Mouse (Mus musculus) adrenal gland, postnatal 25 days (tissue): Measurements from ENCODE around the gene Map3k6. TPM values are rescaled to one million over a fixed set of nuclear protein-coding genes. Genes with fewer than 3 reads are reported as not detected.

Experiments
- DNase-seq: peaks from one replicate; pipeline ENCODE4 v3.0.0; 2021; ENCODE audit warnings: mixed read lengths
- microRNA-seq, 2 experiments: library from miRNA; unstranded; fragments of <30 nt; microRNA quantifications; one replicate each; pipeline ENCODE4 v1.2.0; 2021
- total RNA-seq: library from RNA; stranded (reverse); gene quantifications from 2 replicates; pipeline ENCODE4 v1.2.3, GENCODE M21; 2021

The Map3k6 gene
- total RNA-seq, 1 experiment from 2014 or later: 15.7 TPM

DNA sequence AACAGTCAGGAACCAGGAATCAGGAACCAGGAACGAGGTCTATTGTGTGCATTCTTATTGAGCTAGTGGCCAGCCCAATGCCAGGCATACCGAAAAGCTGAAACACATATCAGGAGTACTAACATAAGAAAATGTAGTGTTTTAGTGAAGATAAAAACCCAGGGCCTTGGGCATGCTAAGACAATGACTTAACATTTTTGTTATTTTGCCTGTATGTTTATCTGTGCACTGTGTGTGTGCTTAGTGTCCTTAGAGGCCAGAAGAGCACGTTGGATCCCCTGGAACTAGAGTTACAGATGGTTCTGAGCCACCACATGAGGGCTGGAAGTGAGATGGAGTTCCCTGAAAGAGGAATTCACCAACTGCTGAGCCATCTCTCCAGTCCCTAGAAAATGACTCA is 44.7 kb downstream of the Map3k6 start:
- no peak for DNase-seq

GRCm38 (mm10) chr4:133285950-133286349 is 45.3 kb downstream of the Map3k6 start:
- DNase-seq: no peak

GRCm38 (mm10) chr4:133286476-133287077 is 46.0 kb downstream of the Map3k6 start:
- DNase-seq: no peak

GRCm38 (mm10) chr4:133291255-133291654 is 50.6 kb downstream of the Map3k6 start:
- no peak for DNase-seq

DNA sequence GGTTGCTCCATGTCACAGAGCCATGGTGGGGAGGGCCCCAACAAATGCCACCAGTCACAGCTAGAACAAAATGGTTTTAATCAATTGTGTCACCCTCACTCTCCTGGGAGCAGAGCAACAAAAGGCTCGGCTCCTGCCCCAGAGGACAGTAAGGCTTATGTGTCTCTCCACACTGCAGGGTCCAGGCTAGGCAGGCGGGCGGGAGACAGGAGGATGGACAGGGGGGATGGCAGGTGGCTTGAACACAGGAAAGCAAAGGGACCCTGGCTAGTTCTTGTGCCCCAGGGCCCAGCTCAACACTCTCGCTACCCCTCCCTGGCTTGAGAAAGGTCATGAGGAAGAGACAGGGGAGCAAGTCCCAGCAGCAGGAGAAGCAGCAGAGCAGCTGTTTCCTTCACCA is 51.8 kb downstream of the Map3k6 start:
- no peak for DNase-seq

DNA sequence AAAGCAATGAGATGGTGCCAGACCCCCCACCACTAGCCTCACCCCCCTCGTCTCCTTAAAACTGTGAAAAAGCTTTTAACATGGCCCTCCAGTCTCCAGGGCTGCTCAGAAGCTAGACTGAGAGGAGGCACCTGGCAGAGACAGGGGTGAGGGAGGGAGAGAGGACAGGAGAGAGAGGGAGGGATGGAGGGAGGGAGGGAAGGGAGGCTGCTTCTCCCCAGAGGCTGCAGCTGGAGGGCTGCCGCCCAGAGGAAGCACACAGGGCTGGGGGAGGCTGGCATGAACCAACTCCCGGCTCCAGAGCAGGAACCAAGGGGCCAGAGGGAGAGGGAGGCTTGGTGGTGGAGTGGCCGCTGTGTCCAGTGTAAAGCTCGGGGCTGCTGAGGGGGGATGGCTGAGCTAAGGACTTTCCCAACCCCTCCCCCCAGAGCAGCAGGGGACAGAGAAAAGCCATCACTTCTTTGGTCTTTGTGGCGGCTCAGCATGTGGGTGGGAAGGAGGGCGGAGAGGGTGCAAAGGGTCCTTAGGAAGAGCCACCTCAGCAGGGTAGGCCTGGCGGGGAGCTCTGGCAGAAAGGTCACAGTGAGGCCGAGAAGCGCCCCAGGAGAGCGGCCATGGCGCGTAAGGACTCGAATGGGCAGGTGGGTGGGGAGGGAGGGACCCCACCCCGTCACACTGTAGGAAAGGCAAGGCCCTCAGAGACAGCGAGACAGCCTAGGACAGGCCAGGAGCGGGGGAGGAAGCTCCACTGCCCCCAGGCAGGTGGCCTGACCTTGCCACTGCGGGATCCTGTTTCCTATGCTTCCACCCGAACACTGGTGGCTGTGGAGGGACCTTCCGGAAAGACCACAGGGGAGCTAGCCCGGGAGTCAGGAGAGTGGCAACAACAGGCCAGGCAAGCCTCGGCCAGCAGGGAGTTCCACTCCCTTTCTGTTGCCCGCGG is 52.6 kb downstream of the Map3k6 start:
- DNase-seq: no peak

GRCm38 (mm10) chr4:133294084-133294483 is 53.5 kb downstream of the Map3k6 start:
- DNase-seq: no peak

- DNase-seq: no peak
These were observed 56.7 kb downstream of the Map3k6 start for GRCm38 (mm10) chr4:133297360-133297759.

DNA sequence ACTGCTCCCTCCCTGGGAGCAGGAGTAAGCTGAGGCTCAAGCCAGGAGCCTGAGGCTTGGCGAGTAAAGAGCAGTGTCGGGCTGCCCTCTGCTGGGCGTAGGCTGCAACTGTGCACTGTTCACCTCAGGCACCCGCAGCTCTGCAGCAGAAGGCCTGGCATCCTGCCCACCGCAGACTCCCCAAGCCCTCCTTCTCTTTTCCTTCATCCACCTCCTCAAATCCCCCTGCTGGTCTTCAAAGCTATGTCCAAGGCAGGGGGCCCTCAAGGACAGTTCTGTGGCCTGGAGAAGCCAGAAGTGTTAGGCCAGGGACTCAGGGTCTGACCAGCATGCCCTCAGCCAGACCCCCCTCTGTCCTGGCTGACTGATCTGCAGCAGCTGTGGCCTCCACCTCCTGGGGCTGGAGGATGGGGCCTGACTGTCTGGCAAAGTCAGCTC is 57.2 kb downstream of the Map3k6 start:
- peak; percentile 84 for DNase-seq

DNA sequence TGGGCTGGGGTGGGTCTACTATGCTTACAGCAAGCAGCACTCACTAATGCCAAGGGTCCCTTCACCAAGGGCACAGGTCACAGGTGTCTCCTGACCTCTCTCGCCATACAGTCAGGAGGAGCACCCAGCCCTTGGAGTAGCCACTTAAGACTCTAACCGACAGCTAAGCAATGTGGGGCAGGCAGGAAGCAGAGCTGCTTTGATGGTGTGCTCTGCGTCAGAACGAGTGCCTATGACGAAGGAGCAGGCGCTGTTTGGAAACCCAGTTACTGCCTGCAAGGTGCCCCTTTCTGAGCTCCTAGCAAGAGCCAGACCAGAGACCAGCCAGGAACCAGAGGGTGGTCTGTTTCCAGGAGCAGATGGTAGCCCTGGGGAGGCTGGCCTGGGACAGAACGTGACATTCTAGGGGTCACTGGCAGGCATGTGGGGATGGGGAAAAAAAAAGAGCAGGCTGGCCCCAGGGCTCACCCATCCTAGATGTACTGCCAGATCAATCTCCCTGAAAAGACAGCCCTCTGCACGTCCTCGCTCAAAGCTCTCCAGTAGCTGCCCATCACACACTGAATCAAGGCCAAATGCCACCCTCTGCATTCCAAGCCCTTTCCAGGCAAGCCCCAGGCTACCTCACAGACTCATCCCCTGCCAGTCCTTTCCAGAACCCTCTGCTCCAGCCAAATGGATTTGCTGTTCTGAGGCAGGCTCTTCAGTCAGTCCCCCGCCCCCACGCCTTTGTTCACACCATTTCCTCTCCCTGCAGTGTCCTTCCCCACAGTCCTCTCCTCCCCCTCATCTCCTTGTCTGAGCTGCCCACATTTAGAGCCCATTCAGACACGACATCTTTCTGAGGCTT is 58.1 kb downstream of the Map3k6 start:
- peak; percentile 42 for DNase-seq

DNA sequence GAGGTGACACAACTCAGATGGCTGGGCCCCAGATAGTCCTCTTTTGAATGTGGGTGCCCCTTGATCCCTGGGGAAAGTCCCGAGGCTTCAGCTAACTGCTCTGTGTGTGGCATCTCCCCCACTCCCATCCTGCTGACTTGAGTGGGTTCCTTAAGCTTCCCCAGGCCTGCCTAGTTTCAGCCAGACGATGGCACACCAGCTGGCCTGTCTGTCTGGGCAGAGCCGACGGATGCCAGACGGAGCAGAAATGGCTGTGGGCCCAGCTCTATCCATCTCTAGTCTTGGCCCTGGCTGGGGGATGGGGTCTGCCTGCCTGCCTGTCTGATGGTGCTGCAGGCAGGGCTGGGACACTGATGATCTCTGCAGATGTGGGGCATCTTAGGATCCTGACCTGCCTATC is 59.1 kb downstream of the Map3k6 start:
- DNase-seq: no peak

DNA sequence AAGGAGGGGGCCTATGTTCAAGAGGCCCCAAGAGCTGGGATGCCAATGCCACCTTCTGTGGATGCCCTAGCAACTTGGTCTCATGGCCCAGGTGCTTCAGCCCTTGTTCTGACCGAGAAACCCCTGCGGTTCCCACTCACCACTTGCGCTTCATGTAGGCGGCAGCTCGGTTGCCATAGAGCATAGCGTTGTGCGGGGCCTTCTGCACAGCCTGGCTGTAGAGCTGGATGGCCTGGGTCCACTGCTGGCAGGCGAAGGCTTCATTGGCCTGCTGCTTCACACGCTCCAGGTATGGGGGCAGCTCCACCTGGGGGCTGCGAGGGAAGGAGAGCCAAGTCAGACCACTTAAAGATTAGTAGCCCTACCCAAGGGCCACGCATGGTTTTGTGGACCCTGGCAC is 59.8 kb downstream of the Map3k6 start:
- DNase-seq: no peak

- DNase-seq: peak; percentile 73
These were observed 61.2 kb downstream of the Map3k6 start for GRCm38 (mm10) chr4:133301802-133302201.

Small RNA genes within 50 kb of the gene (microRNA-seq; reads per million reads assigned to microRNA genes)
- gene Mir7017: 1.0 to 1.1 reads per million in 2 experiments

Other genes starting within 250 kb of the Map3k6 start
- gene Ahdc1, start 229.6 kb upstream of the Map3k6 start, total RNA-seq: 91.4 and 96.4 TPM in 2 replicates
- 107 and 137 TPM in 2 replicates for gene Wasf2, start 110.3 kb upstream of the Map3k6 start, total RNA-seq
- 1.4 and 1.5 TPM in 2 replicates for gene Cd164l2, start 28.7 kb upstream of the Map3k6 start, total RNA-seq
- gene Gpr3, start 28.3 kb upstream of the Map3k6 start, total RNA-seq: not detected in 2 replicates
- gene Sytl1, start 22.3 kb downstream of the Map3k6 start, total RNA-seq: 1.9 and 2.0 TPM in 2 replicates
- 60.2 and 73.3 TPM in 2 replicates for gene Tmem222, start 37.0 kb downstream of the Map3k6 start, total RNA-seq
- 46.7 and 60.7 TPM in 2 replicates for gene Wdtc1, start 112.7 kb downstream of the Map3k6 start, total RNA-seq
- 70.4 and 70.7 TPM in 2 replicates for gene Slc9a1, start 128.9 kb downstream of the Map3k6 start, total RNA-seq
- 0.76 and 1.2 TPM in 2 replicates for gene Tent5b, start 239.3 kb downstream of the Map3k6 start, total RNA-seq